Mouse (Mus musculus) G1E (cell line): Measurements from ENCODE around the gene Oxsr1.

Source experiments
- CTCF ChIP-seq: IDR thresholded peaks from 2 replicates; pipeline ENCODE4 v1.5.1; 2012; ENCODE audit warnings: low read depth, low read length, inconsistent platforms, mixed read lengths
- POLR2AphosphoS5 ChIP-seq: IDR thresholded peaks from 2 replicates; pipeline ENCODE4 v1.6.1; 2012; ENCODE audit warnings: low read depth, low read length, inconsistent platforms; ENCODE audit not compliant: insufficient replicate concordance

DNA sequence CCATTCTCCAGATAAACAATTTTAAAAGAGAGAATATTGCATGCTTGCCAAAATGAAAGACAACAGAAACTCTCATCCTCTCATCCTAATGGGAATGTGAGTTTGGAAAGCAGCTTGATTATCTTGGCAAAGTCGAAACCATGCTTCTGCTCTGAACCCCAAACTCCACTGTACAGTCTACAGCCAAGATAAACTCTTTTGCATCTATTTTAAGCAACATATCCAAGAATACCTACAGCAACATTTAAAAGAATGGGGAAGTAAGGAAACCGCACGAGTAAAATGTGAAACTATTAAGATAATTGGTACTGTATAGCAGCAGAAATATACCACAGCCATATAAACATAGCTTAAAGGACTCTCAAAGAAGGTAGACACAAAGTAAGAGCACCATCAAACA, 6.3 kb upstream of the Oxsr1 start:
- TF ChIP-seq POLR2AphosphoS5 (no peak), CTCF (no peak)
